Mouse (Mus musculus): Measurements from ENCODE around the gene Atp6v1c2. TPM values are rescaled to one million over a fixed set of nuclear protein-coding genes. Genes with fewer than 3 reads are reported as not detected.

Atp6v1c2 gene
- polyA plus RNA-seq, 1 experiment, result not detected

GRCm38 (mm10) chr12:17362316-17362715 lies 33.2 kb upstream of the Atp6v1c2 start:
- TF ChIP-seq TAL1 (IDR thresholded peaks at IDR 0.05; ENCODE audit: low read length) (no peak), GATA1 (IDR thresholded peaks at IDR 0.05; ENCODE audit: low read length) (no peak)
- Histone ChIP-seq H3K27me3 (ENCODE audit: control insufficient read depth) (no peaks in the 10 kb centered on the region), H3K4me1 (ENCODE audit: control insufficient read depth) (no peaks in the 10 kb centered on the region), H3K36me3 (ENCODE audit: control insufficient read depth) (peaks cover 88% of the 10 kb centered on the region), H3K4me3 (replicated peaks) (no peak overlapping the region), H3K9me3 (ENCODE audit: control insufficient read depth, low read length) (no peaks in the 10 kb centered on the region)

GRCm38 (mm10) chr12:17360650-17361049 lies 31.5 kb upstream of the Atp6v1c2 start:
- Histone ChIP-seq H3K27me3 (ENCODE audit: control insufficient read depth) (no peaks in the 10 kb centered on the region), H3K4me1 (ENCODE audit: control insufficient read depth) (no peaks in the 10 kb centered on the region), H3K36me3 (ENCODE audit: control insufficient read depth) (peaks cover 88% of the 10 kb centered on the region), H3K4me3 (replicated peaks) (no peak overlapping the region), H3K9me3 (ENCODE audit: control insufficient read depth, low read length) (no peaks in the 10 kb centered on the region)
- no peak for TF ChIP-seq TAL1 (IDR thresholded peaks at IDR 0.05; ENCODE audit: low read length)
- TF ChIP-seq GATA1 (IDR thresholded peaks at IDR 0.05; ENCODE audit: low read length), result no peak

GRCm38 (mm10) chr12:17360104-17360503 lies 30.9 kb upstream of the Atp6v1c2 start:
- Histone ChIP-seq H3K4me3 (replicated peaks) (no peak overlapping the region), H3K36me3 (ENCODE audit: control insufficient read depth) (peaks cover 88% of the 10 kb centered on the region), H3K9me3 (ENCODE audit: control insufficient read depth, low read length) (no peaks in the 10 kb centered on the region), H3K4me1 (ENCODE audit: control insufficient read depth) (no peaks in the 10 kb centered on the region), H3K27me3 (ENCODE audit: control insufficient read depth) (no peaks in the 10 kb centered on the region)
- TF ChIP-seq TAL1 (IDR thresholded peaks at IDR 0.05; ENCODE audit: low read length) (no peak), GATA1 (IDR thresholded peaks at IDR 0.05; ENCODE audit: low read length) (no peak)

GRCm38 (mm10) chr12:17358981-17359380 lies 29.8 kb upstream of the Atp6v1c2 start:
- Histone ChIP-seq H3K9me3 (ENCODE audit: control insufficient read depth, low read length) (no peaks in the 10 kb centered on the region), H3K4me3 (replicated peaks) (no peak overlapping the region), H3K36me3 (ENCODE audit: control insufficient read depth) (peaks cover 91% of the 10 kb centered on the region), H3K4me1 (ENCODE audit: control insufficient read depth) (no peaks in the 10 kb centered on the region), H3K27me3 (ENCODE audit: control insufficient read depth) (no peaks in the 10 kb centered on the region)
- TF ChIP-seq TAL1 (IDR thresholded peaks at IDR 0.05; ENCODE audit: low read length), result no peak
- no peak for TF ChIP-seq GATA1 (IDR thresholded peaks at IDR 0.05; ENCODE audit: low read length)

GRCm38 (mm10) chr12:17357795-17358194 lies 28.6 kb upstream of the Atp6v1c2 start:
- no peak overlapping the region for H3K4me3 ChIP-seq (replicated peaks)
- H3K4me1 ChIP-seq (ENCODE audit: control insufficient read depth), result no peaks in the 10 kb centered on the region
- no peaks in the 10 kb centered on the region for H3K27me3 ChIP-seq (ENCODE audit: control insufficient read depth)
- TF ChIP-seq TAL1 (IDR thresholded peaks at IDR 0.05; ENCODE audit: low read length) (no peak), GATA1 (IDR thresholded peaks at IDR 0.05; ENCODE audit: low read length) (no peak)
- no peaks in the 10 kb centered on the region for H3K9me3 ChIP-seq (ENCODE audit: control insufficient read depth, low read length)
- peaks cover 91% of the 10 kb centered on the region for H3K36me3 ChIP-seq (ENCODE audit: control insufficient read depth)

- H3K36me3 ChIP-seq (ENCODE audit: control insufficient read depth), result peaks cover 91% of the 10 kb centered on the region
- no peak for TF ChIP-seq GATA1 (IDR thresholded peaks at IDR 0.05; ENCODE audit: low read length)
Measured at GRCm38 (mm10) chr12:17356853-17357252, 27.7 kb upstream of the Atp6v1c2 start.

GRCm38 (mm10) chr12:17350106-17350505 lies 20.9 kb upstream of the Atp6v1c2 start:
- Histone ChIP-seq H3K4me1 (ENCODE audit: control insufficient read depth) (peaks cover 23% of the 10 kb centered on the region), H3K27me3 (ENCODE audit: control insufficient read depth) (no peaks in the 10 kb centered on the region), H3K36me3 (ENCODE audit: control insufficient read depth) (peaks cover 48% of the 10 kb centered on the region), H3K9me3 (ENCODE audit: control insufficient read depth, low read length) (no peaks in the 10 kb centered on the region), H3K4me3 (replicated peaks) (no peak overlapping the region)
- TF ChIP-seq TAL1 (IDR thresholded peaks at IDR 0.05; ENCODE audit: low read length) (no peak), GATA1 (IDR thresholded peaks at IDR 0.05; ENCODE audit: low read length) (no peak)

More at GRCm38 (mm10) chr12:17356853-17357252, 27.7 kb upstream of the Atp6v1c2 start:
- H3K4me1 ChIP-seq (ENCODE audit: control insufficient read depth), result no peaks in the 10 kb centered on the region
- H3K4me3 ChIP-seq (replicated peaks), result no peak overlapping the region
- H3K27me3 ChIP-seq (ENCODE audit: control insufficient read depth), result no peaks in the 10 kb centered on the region
- H3K9me3 ChIP-seq (ENCODE audit: control insufficient read depth, low read length), result no peaks in the 10 kb centered on the region

GRCm38 (mm10) chr12:17348048-17349036 lies 19.2 kb upstream of the Atp6v1c2 start, which contains the start of gene Nol10:
TSS of gene Nol10 (plus strand) at chr12:17348458.
- TF ChIP-seq TAL1 (IDR thresholded peaks at IDR 0.05; ENCODE audit: low read length) (no peak), GATA1 (IDR thresholded peaks at IDR 0.05; ENCODE audit: low read length) (no peak)
- Histone ChIP-seq H3K27me3 (ENCODE audit: control insufficient read depth) (no peaks in the 10 kb centered on the region), H3K4me3 (replicated peaks) (peak within 1 kb of the TSS; percentile 98), H3K9me3 (ENCODE audit: control insufficient read depth, low read length) (no peaks in the 10 kb centered on the region), H3K4me1 (ENCODE audit: control insufficient read depth) (peaks cover 23% of the 10 kb centered on the region), H3K36me3 (ENCODE audit: control insufficient read depth) (peaks cover 31% of the 10 kb centered on the region)

GRCm38 (mm10) chr12:17347327-17348047 lies 18.3 kb upstream of the Atp6v1c2 start:
- TF ChIP-seq GATA1 (IDR thresholded peaks at IDR 0.05; ENCODE audit: low read length) (no peak), TAL1 (IDR thresholded peaks at IDR 0.05; ENCODE audit: low read length) (no peak)
- H3K36me3 ChIP-seq (ENCODE audit: control insufficient read depth), result peaks cover 22% of the 10 kb centered on the region
- H3K4me3 ChIP-seq (replicated peaks), result peak overlapping the region; percentile 98
- no peaks in the 10 kb centered on the region for H3K9me3 ChIP-seq (ENCODE audit: control insufficient read depth, low read length)
- H3K27me3 ChIP-seq (ENCODE audit: control insufficient read depth), result no peaks in the 10 kb centered on the region
- peaks cover 23% of the 10 kb centered on the region for H3K4me1 ChIP-seq (ENCODE audit: control insufficient read depth)

Measured in erythroblast, embryonic 14.5 days (primary cell).